Mouse (Mus musculus): Measurements from ENCODE around the gene Il10rb.
A peak's percentile ranks its signal among the peaks of the same experiment; 100 is the strongest.

Il10rb gene

DNA sequence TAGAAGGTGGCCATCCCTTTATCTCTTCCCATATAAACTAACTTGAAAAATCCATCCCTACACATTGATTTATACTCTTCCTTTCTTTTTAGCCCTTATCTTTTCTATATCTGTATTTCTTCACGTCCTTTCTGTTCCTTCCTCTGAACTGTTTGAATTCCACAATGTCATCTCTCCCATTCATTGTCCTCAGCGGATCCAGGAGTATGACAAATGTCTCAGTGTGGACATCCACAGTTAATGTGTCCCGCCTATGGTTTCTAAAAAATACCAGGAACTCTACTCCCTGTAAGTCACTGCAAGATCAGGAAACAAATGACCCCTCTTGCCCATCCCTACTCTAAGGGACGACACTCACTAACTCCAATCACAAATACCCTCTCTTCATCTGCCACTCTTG is 21.7 kb upstream of the Il10rb start:
- no peak for DNase-seq

DNA sequence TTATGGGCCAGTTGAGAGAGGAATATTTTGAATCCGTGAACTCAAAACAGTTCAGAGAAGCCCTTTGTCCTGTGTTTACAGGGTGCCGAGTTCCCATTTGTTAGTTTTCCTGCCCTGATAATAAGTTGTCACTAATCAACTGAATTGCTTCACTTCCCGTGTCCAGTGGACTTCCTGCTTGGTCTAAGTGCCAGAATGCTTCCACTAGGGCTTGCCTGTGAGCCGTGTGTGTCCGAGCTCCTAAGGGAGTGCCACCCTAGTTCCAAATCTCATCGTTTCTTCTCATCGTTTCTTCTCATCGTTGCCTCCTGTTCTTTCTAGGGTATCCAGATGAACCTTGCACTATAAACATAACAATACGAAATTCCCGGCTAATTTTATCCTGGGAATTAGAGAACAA is 20.3 kb upstream of the Il10rb start:
- peak; percentile 64 for DNase-seq

DNA sequence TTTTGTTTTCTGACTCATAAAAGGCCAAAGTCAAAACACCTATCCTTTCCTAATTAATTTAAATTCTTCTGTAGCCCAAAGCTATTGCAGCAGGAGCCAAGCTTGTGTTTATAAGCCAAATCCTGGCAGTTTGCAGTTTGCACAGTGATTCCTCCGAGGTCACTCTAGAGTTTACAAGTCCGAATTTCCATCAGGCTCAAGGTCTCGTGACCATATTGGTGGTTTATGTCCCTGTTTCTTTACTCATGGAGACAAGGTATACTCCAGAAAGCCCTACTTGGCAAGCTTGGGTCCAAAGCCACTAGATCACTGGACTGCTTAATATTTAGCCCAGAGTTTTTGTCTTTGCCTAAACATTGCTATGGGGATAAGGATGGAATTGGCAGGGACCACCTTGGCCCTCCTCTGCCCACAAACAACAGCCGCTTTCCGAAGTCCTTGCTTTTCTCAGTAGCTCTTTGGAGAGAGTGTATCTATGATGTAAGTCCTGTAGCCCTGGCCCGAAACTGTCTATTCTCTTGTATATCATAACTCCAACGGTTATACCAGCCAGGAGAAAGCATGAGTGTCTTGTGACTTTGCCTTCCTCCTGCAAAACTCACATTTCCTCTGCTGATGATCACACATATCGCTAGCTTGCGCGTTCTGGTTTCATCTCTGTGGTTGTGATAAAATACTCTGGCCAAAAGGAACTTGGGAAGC is 19.4 kb upstream of the Il10rb start:
- DNase-seq, result no peak

DNA sequence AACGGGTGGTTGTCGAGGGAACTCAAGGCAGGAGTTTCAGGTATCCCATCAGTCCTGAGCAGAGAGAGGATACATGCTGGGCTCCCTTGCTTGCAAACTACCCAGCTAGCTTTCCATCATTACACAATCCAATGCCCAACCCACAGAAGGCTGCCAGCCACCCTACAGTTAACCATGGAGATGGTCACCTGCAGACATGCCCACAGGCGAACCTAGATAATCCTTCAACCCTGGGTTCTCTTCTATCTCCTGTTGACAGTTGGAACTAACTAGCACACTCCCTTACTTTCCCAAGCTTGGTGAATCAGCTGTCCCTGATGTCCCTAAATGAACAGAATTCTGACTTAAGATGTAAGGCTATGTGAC is 18.9 kb upstream of the Il10rb start:
- DNase-seq, result no peak

DNA sequence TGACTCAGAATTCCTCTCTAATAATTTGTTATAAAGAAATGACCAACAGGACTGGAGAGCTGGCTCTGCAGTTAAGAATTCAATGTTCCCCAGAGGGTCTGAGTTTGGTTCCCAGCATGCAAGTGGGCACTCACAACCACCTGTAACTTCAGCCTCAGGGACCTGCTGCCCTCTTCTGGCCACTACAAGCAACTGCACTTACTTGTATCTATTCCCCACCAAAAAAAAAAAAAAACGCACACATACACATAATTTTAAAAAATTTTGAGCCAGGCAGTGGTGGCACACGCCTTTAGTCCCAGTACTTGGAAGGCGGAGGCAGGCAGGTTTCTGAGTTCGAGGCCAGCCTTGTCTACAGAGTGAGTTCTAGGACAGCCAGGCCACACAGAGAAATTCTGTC is 15.9 kb upstream of the Il10rb start:
- no peak for DNase-seq

- DNase-seq, result no peak
These were observed 14.5 kb upstream of the Il10rb start, which contains the start of gene Gm21970 for GRCm38 (mm10) chr16:91391421-91391820. Gene Gm21970, plus strand, starts transcription at chr16:91391721.

DNA sequence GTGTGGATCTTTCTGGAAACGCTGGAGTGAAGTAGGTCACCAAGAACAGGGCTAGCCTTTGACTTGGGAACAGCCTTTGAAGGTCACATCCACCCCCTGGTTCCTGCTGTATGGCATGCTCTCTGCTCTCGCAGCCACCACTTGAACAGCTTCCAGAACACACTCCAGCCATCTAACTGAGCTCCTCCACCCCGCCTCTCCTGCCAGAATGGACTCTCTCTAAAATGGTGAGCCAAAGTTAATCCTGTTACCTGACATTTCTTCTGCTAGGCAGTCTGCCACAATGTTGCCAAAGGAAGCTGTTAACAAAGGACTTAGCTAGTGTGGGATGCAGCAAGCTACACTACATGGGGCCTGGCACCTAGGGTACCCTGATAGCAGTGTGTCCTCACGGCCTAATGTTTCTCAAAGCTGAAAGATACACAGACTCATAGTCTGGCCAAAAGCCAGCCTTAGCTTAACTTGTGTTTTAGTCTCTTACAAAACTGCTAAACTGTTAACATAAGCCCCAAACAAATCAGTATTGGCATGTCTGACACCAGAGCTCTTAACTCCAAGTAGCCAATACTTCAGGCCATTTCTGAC is 11.0 kb upstream of the Il10rb start:
- DNase-seq, result no peak

DNA sequence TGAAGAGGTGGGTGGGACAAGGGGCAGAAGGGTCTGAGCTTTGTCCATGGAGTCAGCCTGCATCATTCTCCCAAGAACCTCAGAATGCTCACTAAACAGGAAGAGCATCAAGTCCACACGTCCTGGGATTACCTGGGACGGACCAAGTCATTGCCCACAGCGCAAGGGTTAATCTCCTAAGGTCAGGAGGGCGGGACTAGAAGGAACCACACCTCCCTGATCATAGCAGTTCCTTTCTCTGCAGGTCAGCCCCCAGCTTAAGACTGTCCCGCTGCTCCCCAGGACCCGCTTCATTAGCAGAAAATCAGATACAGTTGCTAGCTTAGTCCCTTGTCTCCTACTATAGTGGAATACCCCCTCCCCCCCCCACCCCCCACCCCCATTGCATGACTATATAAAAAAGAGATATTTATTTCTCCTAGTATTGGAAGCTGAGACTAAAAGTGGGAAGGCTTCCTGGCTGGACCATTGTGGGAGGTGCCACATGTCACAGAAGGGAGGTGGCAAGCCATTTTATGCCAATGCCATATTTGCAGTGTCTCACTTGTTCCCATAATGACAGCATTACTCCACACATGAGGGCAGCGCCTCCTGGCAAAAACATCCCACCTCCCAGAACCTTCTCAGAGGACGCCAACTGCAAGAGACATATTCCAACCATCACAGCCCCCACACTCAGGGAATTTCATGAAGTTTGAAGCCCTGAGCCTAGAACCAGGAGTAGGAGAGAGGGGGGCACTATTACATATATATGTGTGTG is 10.2 kb upstream of the Il10rb start:
- DNase-seq, result no peak

DNA sequence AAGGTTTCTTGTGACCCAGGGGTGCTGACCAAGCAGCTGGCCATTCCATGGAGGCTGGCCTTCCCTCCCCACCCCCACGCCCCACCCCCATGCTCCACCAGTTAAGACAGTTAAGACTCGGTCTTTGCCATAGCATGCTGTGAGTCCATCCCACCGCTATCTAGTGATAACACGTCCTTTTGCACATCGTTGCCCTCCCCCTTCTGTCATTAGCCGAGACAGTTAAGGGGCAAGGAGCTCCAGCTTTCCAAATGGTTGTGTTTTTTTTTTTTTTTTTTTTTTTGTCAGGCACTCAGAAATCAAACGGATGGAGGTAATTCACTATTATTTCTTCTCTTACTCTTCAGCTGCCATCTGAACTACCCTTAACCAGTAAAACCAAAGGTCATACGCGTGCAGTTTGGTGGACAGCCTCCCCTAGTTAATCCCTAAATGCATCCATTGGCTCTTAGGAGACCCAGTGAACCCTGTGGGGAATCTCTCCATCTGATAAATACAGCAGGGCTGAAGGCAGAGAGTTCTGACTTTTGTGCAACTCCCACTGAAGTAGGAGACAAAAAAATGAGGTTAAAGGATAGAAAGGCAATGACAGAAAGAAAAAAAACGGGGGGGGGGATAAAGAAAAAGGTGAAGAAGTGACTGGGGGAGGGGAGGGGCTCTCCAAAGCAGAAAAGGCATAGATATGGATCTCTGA is 9.0 kb upstream of the Il10rb start:
- no peak for DNase-seq

DNA sequence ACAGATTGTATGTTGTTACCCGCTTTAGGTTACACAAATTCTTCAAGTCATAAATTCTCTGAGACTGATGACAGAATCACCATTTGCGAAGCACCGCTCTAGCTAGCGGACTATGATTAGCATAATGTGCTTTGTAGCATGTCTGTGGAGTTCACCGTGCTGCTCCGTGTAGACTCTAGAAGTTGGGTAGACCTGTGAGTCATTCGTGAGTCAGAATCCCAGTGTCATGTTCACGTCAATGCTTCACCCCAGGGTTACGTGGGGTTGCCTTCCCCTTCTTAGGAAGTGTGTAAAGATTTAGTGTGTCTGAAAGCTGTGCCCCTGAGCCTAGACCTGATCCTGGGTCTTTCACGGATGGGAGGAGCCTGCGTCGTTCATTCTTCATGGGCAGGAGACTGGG is 7.9 kb upstream of the Il10rb start:
- DNase-seq, result no peak

GRCm38 (mm10) chr16:91398944-91399343 is 7.0 kb upstream of the Il10rb start:
- DNase-seq, result no peak

- DNase-seq, result no peak
These were observed 4.3 kb upstream of the Il10rb start for GRCm38 (mm10) chr16:91401569-91402165.

DNA sequence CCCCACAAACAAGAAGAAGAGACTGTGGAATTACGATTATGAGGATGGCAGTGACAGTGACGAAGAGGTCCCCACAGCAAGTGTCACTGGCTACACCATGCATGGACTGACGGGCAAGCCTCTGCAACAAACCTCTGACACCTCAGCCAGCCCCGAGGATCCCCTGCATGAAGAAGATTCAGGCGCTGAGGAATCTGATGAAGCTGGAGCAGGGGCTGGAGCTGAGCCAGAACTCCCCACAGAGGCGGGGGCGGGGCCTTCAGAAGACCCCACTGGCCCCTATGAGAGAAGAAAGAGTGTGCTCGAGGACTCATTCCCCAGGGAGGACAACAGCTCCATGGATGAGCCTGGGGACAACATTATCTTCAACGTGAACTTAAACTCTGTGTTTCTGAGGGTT is 2.2 kb upstream of the Il10rb start:
- DNase-seq, result no peak

GRCm38 (mm10) chr16:91404187-91404586 is 1.8 kb upstream of the Il10rb start:
- DNase-seq, result no peak

DNA sequence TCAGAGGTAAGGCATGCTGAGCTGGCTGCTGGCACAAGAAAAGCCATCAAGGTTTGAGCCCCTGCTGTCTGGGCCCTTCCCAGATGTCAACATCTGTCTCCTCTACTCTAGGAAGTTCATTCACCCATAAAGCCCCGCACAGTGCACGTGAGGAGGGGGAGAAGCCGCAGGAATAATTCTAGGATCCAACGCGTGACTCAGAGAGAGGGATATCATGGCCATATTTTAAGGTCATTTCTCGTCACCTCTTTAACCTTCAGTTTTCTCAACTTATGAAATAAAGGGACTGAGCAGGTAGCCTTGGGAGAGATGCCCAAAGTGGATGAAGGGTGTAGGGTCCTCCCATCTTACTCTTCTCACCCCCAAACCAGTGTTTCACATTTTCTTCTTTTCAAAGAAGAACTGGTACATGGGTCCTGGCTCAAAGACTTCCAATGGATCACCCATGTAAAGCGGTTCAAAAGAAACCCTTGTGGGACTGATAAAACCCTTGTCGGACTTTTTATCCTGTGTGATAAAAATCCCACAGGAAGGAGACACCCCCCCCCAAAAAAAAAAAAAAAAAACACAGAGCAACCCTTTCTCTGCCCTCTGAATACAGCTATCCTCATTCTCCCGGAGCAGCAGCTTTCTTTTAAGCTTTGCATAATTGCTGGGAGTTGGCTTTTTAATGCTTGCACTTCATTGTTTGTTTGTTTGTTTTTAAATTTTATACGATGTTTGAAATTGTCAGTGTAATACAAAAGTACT is 961 bp upstream of the Il10rb start:
- no peak for DNase-seq

DNA sequence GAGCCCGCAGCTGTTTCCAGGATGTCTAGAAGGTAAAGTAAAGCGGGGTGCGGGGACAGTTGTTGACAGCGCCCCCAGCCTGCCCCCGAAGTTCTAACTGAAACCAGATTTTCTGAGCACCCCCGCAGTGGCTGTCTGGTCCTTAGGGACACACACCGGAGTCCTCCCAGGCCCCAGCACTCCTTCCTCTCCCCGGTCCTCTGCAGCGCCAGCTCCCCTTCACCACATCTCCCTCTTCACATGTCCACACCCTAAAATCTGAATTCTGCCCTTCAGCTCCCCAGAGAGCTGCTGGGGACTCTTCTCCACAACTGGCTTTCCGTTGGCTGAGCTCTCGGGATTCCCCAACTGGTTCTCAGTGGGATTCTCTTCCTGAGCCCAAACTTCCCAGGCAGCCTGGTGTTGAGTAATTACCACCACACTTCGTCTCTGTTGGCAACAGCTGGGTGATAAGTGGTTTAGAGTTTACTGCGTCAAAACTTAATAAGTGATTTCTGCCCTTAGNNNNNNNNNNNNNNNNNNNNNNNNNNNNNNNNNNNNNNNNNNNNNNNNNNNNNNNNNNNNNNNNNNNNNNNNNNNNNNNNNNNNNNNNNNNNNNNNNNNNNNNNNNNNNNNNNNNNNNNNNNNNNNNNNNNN is 739 bp downstream of the Il10rb start:
- DNase-seq, result peak; percentile 58

DNA sequence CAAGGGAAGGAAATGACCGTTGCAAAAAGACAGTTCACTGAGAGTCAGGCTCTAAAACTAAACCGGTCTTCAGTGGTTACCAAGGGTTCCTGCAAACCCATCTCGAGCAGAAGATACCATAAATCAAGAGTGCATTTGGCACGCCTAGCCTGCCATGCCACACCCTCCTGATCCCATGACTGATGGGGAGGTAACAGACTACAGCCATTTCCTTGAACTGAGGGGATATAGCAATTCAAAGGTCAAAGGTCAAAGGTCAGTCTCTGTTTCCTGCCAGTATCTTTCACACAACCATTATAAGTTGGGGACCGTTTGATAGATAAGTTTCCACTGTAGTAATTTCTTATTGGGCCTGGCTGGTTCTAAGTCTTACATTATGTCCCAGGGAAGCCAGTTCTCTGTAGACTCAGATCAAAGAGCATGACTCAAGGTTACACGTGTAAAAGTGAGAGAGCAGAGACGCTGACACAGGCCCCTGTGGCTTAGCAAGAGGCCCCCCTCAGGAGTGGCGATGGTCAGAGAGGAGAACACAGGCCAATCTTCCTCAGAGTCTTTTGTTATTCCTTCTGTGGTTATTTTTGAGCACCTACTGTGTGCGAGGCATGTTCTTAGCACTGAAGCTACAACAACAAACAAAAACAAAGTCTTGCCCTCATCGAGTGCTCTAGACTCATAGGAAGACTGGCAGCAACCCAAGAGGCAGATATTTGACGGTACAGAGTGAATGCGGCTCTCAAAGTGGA is 7.3 kb downstream of the Il10rb start:
- peak; percentile 53 for DNase-seq

DNA sequence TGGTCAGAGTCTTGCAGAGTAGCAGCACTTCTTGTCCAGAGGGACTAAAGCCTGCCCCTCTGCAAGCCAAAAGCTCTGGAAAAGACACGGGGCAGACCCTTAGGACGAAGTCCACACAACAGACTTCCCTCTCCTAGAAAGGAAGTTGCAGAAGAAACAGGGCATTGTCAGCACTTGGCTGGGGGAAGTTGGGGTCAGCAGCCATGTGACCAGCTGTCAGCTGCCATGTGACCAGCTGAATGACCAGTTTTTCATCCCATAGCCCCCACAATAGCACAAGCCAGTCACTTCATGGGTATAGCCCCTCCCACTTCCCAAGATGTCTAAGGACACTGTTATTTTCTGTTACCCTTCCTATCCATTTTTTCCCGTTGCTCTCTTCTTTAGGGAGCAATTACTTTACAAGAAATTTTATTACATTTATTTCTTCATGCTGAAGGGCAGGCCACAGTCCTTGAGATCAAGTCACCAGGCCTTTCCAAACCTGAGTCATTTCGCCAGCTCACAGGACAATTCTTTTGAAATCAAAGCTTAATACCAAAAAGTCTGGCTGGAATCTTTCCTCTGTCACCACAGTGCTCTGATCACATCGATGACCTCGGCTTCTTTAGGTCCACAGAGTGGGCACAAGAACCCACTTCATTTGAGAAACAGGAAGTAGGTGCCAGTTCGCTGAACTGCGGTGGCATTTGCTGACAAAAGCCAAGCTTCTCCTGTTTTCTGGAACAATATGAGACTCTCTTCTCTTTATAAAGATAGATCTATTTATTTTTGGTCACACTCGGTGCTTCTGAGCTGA is 9.6 kb downstream of the Il10rb start:
- no peak for DNase-seq

- DNase-seq, result no peak
These were observed 10.4 kb downstream of the Il10rb start for GRCm38 (mm10) chr16:91416357-91416756.

- DNase-seq, result no peak
These were observed 11.0 kb downstream of the Il10rb start for GRCm38 (mm10) chr16:91416938-91417337.
